ENCODE assay signal across 11 mouse cellular contexts in the genomic region with DNA sequence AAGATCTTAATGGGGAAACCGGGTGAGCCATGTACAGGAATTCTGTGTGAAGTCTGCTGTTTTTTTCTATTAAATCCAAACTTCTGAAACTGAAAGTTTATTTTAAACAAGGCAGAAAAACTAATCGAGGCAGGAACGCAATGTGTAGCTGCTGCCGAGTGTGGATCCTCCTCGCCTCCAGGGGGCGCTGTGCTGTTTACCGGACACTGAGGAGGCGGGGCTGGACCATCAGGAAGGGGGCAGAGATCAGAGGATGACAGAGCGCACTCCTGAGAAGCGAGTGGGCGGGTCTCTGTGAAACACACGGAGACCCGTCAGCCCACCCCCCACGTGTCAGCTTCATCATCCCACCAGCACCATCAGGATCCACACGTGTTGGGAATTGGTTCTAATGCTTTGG. TPM values are rescaled to one million over a fixed set of nuclear protein-coding genes. Genes with fewer than 3 reads are reported as not detected.
DNase-seq lines count a peak whose midpoint lies in the region; ATAC-seq and TF ChIP-seq lines count a peak whose summit lies in the region.
"Had no signal": no experiment of that assay in that cellular context is flagged by ENCODE, and none has a peak within 500 bp of the region (broad histone marks: within the 10 kb centered on the region; RNA-seq: fewer than 3 reads in every experiment).

No protein-coding gene starts in this region.

- 76% methylated on average over 15 of the region's 15 CpGs for WGBS in forebrain, postnatal 0 days
- WGBS in forebrain, embryonic 16.5 days, result 74% methylated on average over 15 of the region's 15 CpGs
- 69% methylated on average over 15 of the region's 15 CpGs for WGBS in lung, adult 2 months

- no peaks in the 10 kb centered on the region for H3K36me3 ChIP-seq in forebrain, postnatal 0 days (ENCODE audit: insufficient read depth)
- no peaks in the 10 kb centered on the region for H3K36me3 ChIP-seq in forebrain, embryonic 16.5 days (ENCODE audit: control insufficient read depth, insufficient read depth)
- no peaks in the 10 kb centered on the region for H3K36me3 ChIP-seq in ES-Bruce4 (ENCODE audit: control insufficient read depth, insufficient read depth, low read length, poor library complexity, severe bottlenecking)
- H3K36me3 ChIP-seq: heart, embryonic 10.5 days had no signal

- H3K27ac ChIP-seq in forebrain, postnatal 0 days (ENCODE audit: low read depth, low read length), result no peak overlapping the region
- H3K27ac ChIP-seq in forebrain, embryonic 16.5 days (ENCODE audit: low read length), result no peak overlapping the region
- H3K27ac ChIP-seq in ES-Bruce4 (ENCODE audit: insufficient read depth, low read length), result no peak overlapping the region
- H3K27ac ChIP-seq: heart, embryonic 10.5 days; macrophage had no signal

- H3K27me3 ChIP-seq in forebrain, postnatal 0 days (ENCODE audit: insufficient read depth, low read length), result no peaks in the 10 kb centered on the region
- no peaks in the 10 kb centered on the region for H3K27me3 ChIP-seq in forebrain, embryonic 16.5 days (replicated peaks; ENCODE audit: control insufficient read depth, insufficient read depth, low read length)
- H3K27me3 ChIP-seq in ES-Bruce4 (ENCODE audit: control insufficient read depth, insufficient read depth, low read length, poor library complexity, severe bottlenecking), result no peaks in the 10 kb centered on the region

- TF ChIP-seq CTCF in forebrain, postnatal 0 days (IDR thresholded peaks at IDR 0.05; ENCODE audit: low read depth), result peak; percentile 36; the same call in 1 of the 2 replicates
- TF ChIP-seq CTCF in lung, adult 2 months (IDR thresholded peaks at IDR 0.05; ENCODE audit: insufficient read depth, low read length), result peak; percentile 40; the same call in 1 of the 2 replicates
- peak; percentile 91 for TF ChIP-seq CTCF in ES-Bruce4 (IDR thresholded peaks at IDR 0.05; ENCODE audit: low read depth, low read length)

- TF ChIP-seq EP300 in ES-Bruce4 (IDR thresholded peaks at IDR 0.05; ENCODE audit: insufficient read depth, low read depth, low read length), result no peak

- H3K9me3 ChIP-seq in forebrain, postnatal 0 days (ENCODE audit: low read length), result no peaks in the 10 kb centered on the region
- no peaks in the 10 kb centered on the region for H3K9me3 ChIP-seq in forebrain, embryonic 16.5 days (ENCODE audit: control insufficient read depth, low read length)
- H3K9me3 ChIP-seq in ES-Bruce4 (replicated peaks; ENCODE audit: control insufficient read depth, insufficient read depth, low read length, poor library complexity, severe bottlenecking), result no peaks in the 10 kb centered on the region
- H3K9me3 ChIP-seq: heart, embryonic 10.5 days had no signal

- H3K4me1 ChIP-seq in forebrain, postnatal 0 days (ENCODE audit: insufficient read depth), result no peaks in the 10 kb centered on the region
- no peaks in the 10 kb centered on the region for H3K4me1 ChIP-seq in forebrain, embryonic 16.5 days (replicated peaks; ENCODE audit: control insufficient read depth, insufficient read depth, low read length)
- H3K4me1 ChIP-seq in lung, adult 2 months (ENCODE audit: control insufficient read depth, insufficient read depth, low read length), result no peaks in the 10 kb centered on the region
- H3K4me1 ChIP-seq in ES-Bruce4 (ENCODE audit: control insufficient read depth, insufficient read depth, low read length), result no peaks in the 10 kb centered on the region

- H3K4me2 ChIP-seq in forebrain, postnatal 0 days (ENCODE audit: low read depth), result no peak overlapping the region
- H3K4me2 ChIP-seq in forebrain, embryonic 16.5 days (ENCODE audit: low read length), result no peak overlapping the region

- TF ChIP-seq POLR2A in lung, adult 2 months (IDR thresholded peaks at IDR 0.05; ENCODE audit: borderline replicate concordance, extremely low read depth, low read depth, low read length), result no peak
- no peak for TF ChIP-seq POLR2A in ES-Bruce4 (IDR thresholded peaks at IDR 0.05; ENCODE audit: insufficient read depth, low read length)

- no peak overlapping the region for H3K4me3 ChIP-seq in forebrain, postnatal 0 days (ENCODE audit: low read depth, low read length)
- no peak overlapping the region for H3K4me3 ChIP-seq in forebrain, embryonic 16.5 days (replicated peaks; ENCODE audit: low read length)
- H3K4me3 ChIP-seq in lung, adult 2 months (replicated peaks; ENCODE audit: extremely low read depth, low read depth, low read length), result no peak overlapping the region
- H3K4me3 ChIP-seq in ES-Bruce4 (ENCODE audit: low read depth, low read length), result no peak overlapping the region
- H3K4me3 ChIP-seq: heart, embryonic 10.5 days had no signal

- no peak for ATAC-seq in forebrain, postnatal 0 days
- ATAC-seq in forebrain, embryonic 16.5 days, result no peak
- peak; percentile 63 for ATAC-seq in megakaryocyte progenitor cell, adult 5-6 weeks (replicated peaks; ENCODE audit: poor library complexity)

- intact Hi-C loops in gastrocnemius, postnatal 36 days (cut with DNase I), result no loop called here

- no peak for DNase-seq in forebrain, postnatal 0 days
- no peak for DNase-seq in lung, adult 2 months
- DNase-seq in lung, postnatal 14 days, result no peak
- DNase-seq in gastrocnemius, postnatal 36 days, result no peak
- DNase-seq in MN1 (ENCODE audit: low spot score), result no peak
- DNase-seq: adrenal gland, postnatal 25 days had no signal

- H3K9ac ChIP-seq in forebrain, postnatal 0 days, result no peak overlapping the region
- no peak overlapping the region for H3K9ac ChIP-seq in forebrain, embryonic 16.5 days (replicated peaks; ENCODE audit: low read depth, low read length)
- no peak overlapping the region for H3K9ac ChIP-seq in ES-Bruce4 (ENCODE audit: low read depth, poor library complexity, severe bottlenecking)

RNA-seq across cellular contexts. Expression of gene Ankrd33b, which starts 58.0 kb away (rescaled TPM):
- total RNA-seq in forebrain, postnatal 0 days (2014; rRNA removed), result 1.3 TPM in 2 replicates
- polyA plus RNA-seq in forebrain, postnatal 0 days (2015; fragmentation: Nextera tagmentation; extraction: Ambion mirVana), result 1.1 and 1.2 TPM in 2 replicates
- 0.39 and 0.53 TPM in 2 replicates for polyA plus RNA-seq in forebrain, embryonic 16.5 days (2015; fragmentation: Nextera tagmentation; extraction: Ambion mirVana)
- polyA plus RNA-seq in lung, adult 2 months (2012; rRNA removed), result 39.4 and 42.2 TPM in 2 replicates
- 1.4 and 1.6 TPM in 2 replicates for polyA plus RNA-seq in ES-Bruce4 (2011; ENCODE audit: insufficient read depth, insufficient read length, low read depth, missing spikeins)
- 0.20 and 0.79 TPM in 2 replicates for total RNA-seq in megakaryocyte progenitor cell, adult 5-6 weeks (2015)
- total RNA-seq in megakaryocyte progenitor cell, adult 5-6 weeks (2017), result 0.29 and 0.61 TPM in 2 replicates
- total RNA-seq in gastrocnemius, postnatal 36 days (2021), result 10 to 100 TPM in 1 of 2 experiments, 1 to 10 TPM in 1; 9.9 to 14.5 TPM

Comparison
In these comparisons a context has a peak if more than half of its experiments do, and no peak if none do; other contexts are left out.
1. CTCF ChIP-seq: peak in every context shown above with its lines; median percentile 91 in ES-Bruce4; 40 in lung, adult 2 months; 36 in forebrain, postnatal 0 days.
2. RNA of gene Ankrd33b, which starts 58.0 kb away (polyA plus RNA-seq): 39.4 to 42.2 TPM in lung, adult 2 months; 1.4 to 1.6 TPM in ES-Bruce4, 1.1 to 1.2 TPM in forebrain, postnatal 0 days and 0.39 to 0.53 TPM in forebrain, embryonic 16.5 days; every median in the first group is over 10 times any median in the second.